Mouse (Mus musculus) heart, adult 2 months (tissue): ENCODE data around the gene Fap.

Source experiments
- CTCF ChIP-seq: fragments of 200-600 bp; IDR thresholded peaks from 2 replicates; pipeline ENCODE4 v1.8.1; 2022; ENCODE audit warnings: antibody characterized with exemption, mild to moderate bottlenecking, moderate library complexity
- EP300 ChIP-seq: fragments of 200-500 bp; IDR thresholded peaks from 2 replicates; pipeline ENCODE4 v1.6.1; 2011; ENCODE audit warnings: low read depth, low read length, control low read depth; ENCODE audit not compliant: insufficient read depth
- POLR2A ChIP-seq: fragments of 200-500 bp; IDR thresholded peaks from 2 replicates; pipeline ENCODE4 v1.6.1; 2011; ENCODE audit warnings: mild to moderate bottlenecking, low read depth, low read length, control low read depth; ENCODE audit not compliant: insufficient read depth

GRCm38 (mm10) chr2:62613133-62613532 is 39.3 kb upstream of the Fap start:
- TF ChIP-seq CTCF (no peak), EP300 (no peak), POLR2A (no peak)
